7 mouse cellular contexts compared by ENCODE assay signal in the genomic region with DNA sequence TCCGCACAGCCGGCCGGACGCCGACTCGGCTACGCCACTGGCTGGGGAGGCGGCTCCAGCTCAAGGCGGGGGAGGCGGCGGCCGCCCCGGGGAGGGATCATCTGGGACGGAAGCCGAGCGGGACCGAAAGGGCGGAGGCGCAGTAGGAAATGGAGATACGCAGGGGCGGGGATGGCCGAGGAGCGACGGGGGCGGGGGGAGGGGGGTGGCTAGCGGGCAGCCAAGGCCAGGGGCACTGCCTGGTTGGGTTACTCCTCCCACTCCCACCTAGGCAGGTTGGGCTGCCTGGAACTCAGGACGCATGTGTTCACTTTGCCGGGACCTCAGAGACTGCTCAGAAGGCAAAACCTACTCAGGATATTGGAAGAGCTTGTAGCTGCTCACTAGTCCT. TPM values are rescaled to one million over a fixed set of nuclear protein-coding genes. Genes with fewer than 3 reads are reported as not detected.
DNase-seq lines count a peak whose midpoint lies in the region; ATAC-seq lines count a peak whose summit lies in the region.

Secisbp2l (minus strand) TSS at position 152 of the 391 bp plus-strand sequence.

- peak within 1 kb of the TSS; percentile 93 for H3K4me3 ChIP-seq in embryonic facial prominence, embryonic 10.5 days
- peak within 1 kb of the TSS; percentile 87 for H3K4me3 ChIP-seq in limb, embryonic 11.5 days (ENCODE audit: low read depth, low read length)
- H3K4me3 ChIP-seq in midbrain, embryonic 14.5 days (replicated peaks; ENCODE audit: low read depth, low read length), result peak within 1 kb of the TSS; percentile 81

- peak; percentile 98 for DNase-seq in adrenal gland, postnatal 10 days
- DNase-seq in embryonic facial prominence, embryonic 10.5 days (ENCODE audit: low spot score), result peak; percentile 94
- DNase-seq in kidney, adult 18-20 months, result peak; percentile 97
- peak; percentile 94 for DNase-seq in limb, embryonic 11.5 days (ENCODE audit: low spot score)
- DNase-seq in midbrain, embryonic 14.5 days, result peak; percentile 93
- DNase-seq in spleen, adult 18-20 months, result peak; percentile 83 to 92

- H3K9me3 ChIP-seq in embryonic facial prominence, embryonic 10.5 days, result no peaks in the 10 kb centered on the region
- H3K9me3 ChIP-seq in limb, embryonic 11.5 days (ENCODE audit: control insufficient read depth, low read length), result no peaks in the 10 kb centered on the region
- no peaks in the 10 kb centered on the region for H3K9me3 ChIP-seq in midbrain, embryonic 14.5 days (ENCODE audit: control insufficient read depth, low read length)

- peak within 1 kb of the TSS; percentile 53 for H3K4me2 ChIP-seq in limb, embryonic 11.5 days (ENCODE audit: low read depth, severe bottlenecking)
- peak within 1 kb of the TSS; percentile 77 for H3K4me2 ChIP-seq in midbrain, embryonic 14.5 days (ENCODE audit: low read length)

- peaks cover 26% of the 10 kb centered on the region for H3K4me1 ChIP-seq in embryonic facial prominence, embryonic 10.5 days
- H3K4me1 ChIP-seq in limb, embryonic 11.5 days (ENCODE audit: control insufficient read depth, insufficient read depth, low read length), result 0 out of 2 replicates have a peak, but pooled peaks cover 2% of the 10 kb centered on the region
- peaks cover 13% of the 10 kb centered on the region for H3K4me1 ChIP-seq in midbrain, embryonic 14.5 days (ENCODE audit: control insufficient read depth, insufficient read depth, low read length)

- H3K9ac ChIP-seq in limb, embryonic 11.5 days (ENCODE audit: low read length), result peak within 1 kb of the TSS; percentile 87
- peak within 1 kb of the TSS; percentile 88 for H3K9ac ChIP-seq in midbrain, embryonic 14.5 days (replicated peaks; ENCODE audit: low read length)

- H3K27me3 ChIP-seq in embryonic facial prominence, embryonic 10.5 days (replicated peaks; ENCODE audit: low read depth, poor library complexity, severe bottlenecking), result no peaks in the 10 kb centered on the region
- no peaks in the 10 kb centered on the region for H3K27me3 ChIP-seq in limb, embryonic 11.5 days (ENCODE audit: control insufficient read depth, insufficient read depth, low read length)
- H3K27me3 ChIP-seq in midbrain, embryonic 14.5 days (ENCODE audit: control insufficient read depth, insufficient read depth, low read length), result no peaks in the 10 kb centered on the region

- no peaks in the 10 kb centered on the region for H3K36me3 ChIP-seq in embryonic facial prominence, embryonic 10.5 days (replicated peaks)
- H3K36me3 ChIP-seq in limb, embryonic 11.5 days (ENCODE audit: control insufficient read depth, insufficient read depth, low read length), result no peaks in the 10 kb centered on the region
- H3K36me3 ChIP-seq in midbrain, embryonic 14.5 days (ENCODE audit: control insufficient read depth, insufficient read depth, low read length), result 0 out of 2 replicates have a peak, but pooled peaks cover 2% of the 10 kb centered on the region

- peak within 1 kb of the TSS; percentile 92 for H3K27ac ChIP-seq in embryonic facial prominence, embryonic 10.5 days (replicated peaks)
- 0 out of 2 replicates have a peak within 1 kb of the TSS, but pooled peaks have one; percentile 56 for H3K27ac ChIP-seq in limb, embryonic 11.5 days (replicated peaks; ENCODE audit: low read depth, low read length)
- H3K27ac ChIP-seq in midbrain, embryonic 14.5 days (replicated peaks; ENCODE audit: low read depth, low read length), result peak within 1 kb of the TSS; percentile 83

- peak; percentile 98 for ATAC-seq in granulocyte monocyte progenitor cell, adult 5-6 weeks (replicated peaks; ENCODE audit: poor library complexity, severe bottlenecking)
- peak; percentile 91 for ATAC-seq in limb, embryonic 11.5 days (ENCODE audit: insufficient number of reproducible peaks, low FRiP score, low TSS enrichment, low read depth)
- ATAC-seq in midbrain, embryonic 14.5 days (ENCODE audit: low FRiP score, low TSS enrichment), result peak; percentile 97

- under 1% methylated on average over 28 of the region's 28 CpGs for WGBS in embryonic facial prominence, embryonic 10.5 days
- 0% methylated on average over 25 of the region's 28 CpGs for WGBS in limb, embryonic 11.5 days
- 1% methylated on average over 28 of the region's 28 CpGs for WGBS in midbrain, embryonic 14.5 days

RNA-seq across cellular contexts. Expression of gene Secisbp2l, which starts in this region (rescaled TPM):
- 10 to 100 TPM; 45.6 to 52.6 TPM for total RNA-seq in adrenal gland, postnatal 10 days (2021)
- 15.5 and 17.3 TPM in 2 replicates for polyA plus RNA-seq in embryonic facial prominence, embryonic 10.5 days (2016; fragmentation: Nextera tagmentation; extraction: Ambion mirVana)
- 11.2 and 20.4 TPM in 2 replicates for total RNA-seq in granulocyte monocyte progenitor cell, adult 5-6 weeks (2014; fragmentation: Nextera tagmentation)
- total RNA-seq in granulocyte monocyte progenitor cell, adult 5-6 weeks (2017), result 14.2 and 17.7 TPM in 2 replicates
- 22.1 and 23.5 TPM in 2 replicates for polyA plus RNA-seq in limb, embryonic 11.5 days (2014; fragmentation: Nextera tagmentation; extraction: Ambion mirVana)
- 38.3 and 40.2 TPM in 2 replicates for polyA plus RNA-seq in midbrain, embryonic 14.5 days (2014; fragmentation: Nextera tagmentation; extraction: Ambion mirVana)

Comparison
In these comparisons a context has a peak if more than half of its experiments do, and no peak if none do; other contexts are left out.
1. Peak in every context shown above with its lines: DNase-seq, ATAC-seq, H3K4me3 ChIP-seq and H3K27ac ChIP-seq.